Mouse (Mus musculus) duodenum, adult 2 months (tissue): ENCODE results near the gene Trim7. TPM values are rescaled to one million over a fixed set of nuclear protein-coding genes. Genes with fewer than 3 reads are reported as not detected.

Experiments
- polyA plus RNA-seq: library from polyadenylated mRNA; depleted of rRNA; stranded (reverse); fragments of >200 nt; gene quantifications from 2 replicates; pipeline ENCODE4 v1.2.3, GENCODE M21; 2012; ENCODE audit warnings: low replicate concordance; rRNA removed

Gene Trim7
- polyA plus RNA-seq = 6.0 and 12.8 TPM in 2 replicates

DNA sequence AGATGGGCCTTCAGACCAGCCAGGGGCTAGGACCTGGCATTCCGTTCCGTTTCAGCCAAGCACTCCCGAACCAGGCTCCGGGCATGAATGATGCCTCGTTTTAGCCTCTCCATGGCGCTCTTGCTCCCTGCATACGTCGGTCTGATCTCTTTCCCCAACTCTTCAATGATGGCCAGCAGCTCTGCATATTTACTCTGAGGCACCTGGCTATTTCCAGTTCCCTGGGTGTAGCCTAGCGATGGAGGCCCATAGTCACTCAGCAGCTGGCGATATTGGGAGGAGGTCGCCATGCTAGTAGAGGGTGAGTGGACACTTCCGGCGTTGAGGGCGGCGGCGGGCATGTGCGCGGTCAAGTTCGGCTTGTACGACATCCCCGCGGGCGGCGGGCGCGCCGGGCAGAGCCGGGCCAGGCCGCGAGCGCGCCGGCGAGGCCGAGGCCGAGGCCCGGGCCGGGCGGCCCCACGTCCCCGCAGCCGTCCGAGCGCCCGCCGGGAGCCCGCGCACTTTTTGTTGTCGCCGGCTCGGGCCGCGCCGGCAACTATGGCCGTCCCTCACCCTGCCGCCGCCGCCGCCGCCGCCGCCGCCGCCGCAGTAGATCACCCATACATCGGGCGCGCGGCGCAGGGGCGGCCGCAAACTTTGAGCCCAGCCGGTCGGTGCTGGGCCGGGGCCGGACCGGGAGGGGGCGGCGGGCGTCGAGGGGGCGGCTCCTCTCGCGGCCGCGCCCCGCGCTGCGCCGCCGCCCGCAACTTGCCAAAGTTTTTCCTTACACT, at the start of gene Trim7, which contains the start of gene Gm12184:
TSS of gene Trim7 (plus strand) at position 162 of the 773 bp plus-strand sequence.
TSS of gene Gm12184 (minus strand) at position 677 of the 773 bp plus-strand sequence.

DNA sequence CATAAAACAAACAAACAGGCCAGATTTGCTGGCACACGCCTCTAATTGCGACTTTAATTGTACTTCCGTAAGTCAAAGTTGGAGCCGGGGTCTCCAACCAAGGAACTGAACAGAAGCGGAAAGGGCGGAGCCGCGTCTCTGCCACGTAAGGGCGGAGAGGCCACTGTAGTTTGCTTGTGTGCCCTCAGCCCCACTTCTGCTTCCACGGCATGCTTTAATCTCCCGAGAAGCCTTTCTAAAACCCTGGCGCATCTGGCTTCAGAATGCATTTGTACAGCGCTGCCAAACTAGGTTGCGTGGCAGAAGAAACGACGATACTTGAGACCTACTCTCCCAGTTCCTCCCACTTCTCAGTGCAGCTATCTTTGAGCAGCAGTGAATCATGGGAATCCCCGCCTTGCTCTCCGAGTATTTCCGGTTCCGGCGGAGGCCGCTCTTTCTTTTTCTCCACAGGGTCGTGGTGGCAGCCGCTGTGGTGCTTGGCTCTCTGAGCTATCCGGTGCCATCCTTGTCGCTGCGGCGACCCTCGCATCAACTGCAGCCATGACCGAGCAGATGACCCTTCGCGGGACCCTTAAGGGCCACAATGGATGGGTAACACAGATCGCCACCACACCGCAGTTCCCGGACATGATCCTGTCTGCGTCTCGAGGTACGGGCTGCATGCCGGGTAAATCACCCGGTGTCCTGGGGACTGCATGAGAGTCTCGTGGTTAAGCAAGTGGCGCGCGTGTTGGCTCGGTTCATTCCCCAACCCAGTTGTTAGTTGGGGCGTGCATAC, 25.8 kb upstream of the Trim7 start, which contains the start of gene Rack1:
TSS of gene Rack1 (plus strand) at position 412 of the 781 bp plus-strand sequence.

GRCm38 (mm10) chr11:48816800-48817665, 8.9 kb upstream of the Trim7 start, which contains the start of gene Trim41:
TSS of gene Trim41 (minus strand) at chr11:48817353.

GRCm38 (mm10) chr11:48871201-48871772, 45.3 kb downstream of the Trim7 start, which contains the start of gene Irgm1:
TSS of gene Irgm1 (minus strand) at chr11:48871683.

Other genes with a start within 250 kb of the Trim7 start
- gene Rack1, start 25.8 kb upstream of the Trim7 start, polyA plus RNA-seq = 1,617 and 1,811 TPM in 2 replicates
- 18.0 and 20.2 TPM in 2 replicates for gene Trim41, start 8.8 kb upstream of the Trim7 start, polyA plus RNA-seq
- gene Gm12184, start 515 bp downstream of the Trim7 start, polyA plus RNA-seq = 2.8 and 3.5 TPM in 2 replicates
- 1.4 and 1.5 TPM in 2 replicates for gene Irgm1, start 45.5 kb downstream of the Trim7 start, polyA plus RNA-seq
- 0.06 and 0.66 TPM in 2 replicates for gene Gm5431, start 76.1 kb downstream of the Trim7 start, polyA plus RNA-seq
- 4.3 and 16.0 TPM in 2 replicates for gene Psme2b, start 120.0 kb downstream of the Trim7 start, polyA plus RNA-seq
- 0.07 TPM in 1 of 2 replicates, not detected in the other for gene Olfr56, start 152.7 kb downstream of the Trim7 start, polyA plus RNA-seq
- gene 9930111J21Rik1, start 153.3 kb downstream of the Trim7 start, polyA plus RNA-seq = 0.21 and 0.46 TPM in 2 replicates
- 0.04 and 0.05 TPM in 2 replicates for gene Gm12185, start 166.1 kb downstream of the Trim7 start, polyA plus RNA-seq
- gene Tgtp1, start 168.0 kb downstream of the Trim7 start, polyA plus RNA-seq = 0.16 and 0.33 TPM in 2 replicates
- gene 9930111J21Rik2, start 225.1 kb downstream of the Trim7 start, polyA plus RNA-seq = 0.05 and 0.09 TPM in 2 replicates
- 0.18 and 0.72 TPM in 2 replicates for gene Tgtp2, start 238.1 kb downstream of the Trim7 start, polyA plus RNA-seq